Mouse (Mus musculus): ENCODE measurements around the gene Foxn3.
A peak's percentile ranks its signal among the peaks of the same experiment; 100 is the strongest.

Foxn3 gene

GRCm38 (mm10) chr12:99467884-99468311, 95.5 kb downstream of the Foxn3 start:
- DNase-seq (ENCODE audit: inconsistent age in 2 of 2, low spot score in 1 of 2) = no peak

GRCm38 (mm10) chr12:99467256-99467883, 96.0 kb downstream of the Foxn3 start:
- DNase-seq (ENCODE audit: inconsistent age in 2 of 2, low spot score in 1 of 2) = no peak

- no peak for DNase-seq (ENCODE audit: inconsistent age in 2 of 2, low spot score in 1 of 2)
Measured at GRCm38 (mm10) chr12:99466426-99466825, 97.0 kb downstream of the Foxn3 start.

GRCm38 (mm10) chr12:99464291-99464690, 99.1 kb downstream of the Foxn3 start:
- DNase-seq (ENCODE audit: inconsistent age in 2 of 2, low spot score in 1 of 2) = no peak

- DNase-seq (ENCODE audit: inconsistent age in 2 of 2, low spot score in 1 of 2) = no peak
Measured at GRCm38 (mm10) chr12:99462846-99463245, 100.5 kb downstream of the Foxn3 start.

- no peak for DNase-seq (ENCODE audit: inconsistent age in 2 of 2, low spot score in 1 of 2)
Measured at GRCm38 (mm10) chr12:99462302-99462701, 101.1 kb downstream of the Foxn3 start.

- DNase-seq (ENCODE audit: inconsistent age in 2 of 2, low spot score in 1 of 2) = no peak
Measured at GRCm38 (mm10) chr12:99457521-99458205, 105.7 kb downstream of the Foxn3 start.

GRCm38 (mm10) chr12:99455580-99455979, 107.8 kb downstream of the Foxn3 start:
- no peak for DNase-seq (ENCODE audit: inconsistent age in 2 of 2, low spot score in 1 of 2)

GRCm38 (mm10) chr12:99454394-99454793, 109.0 kb downstream of the Foxn3 start:
- DNase-seq (ENCODE audit: inconsistent age in 2 of 2, low spot score in 1 of 2) = no peak

GRCm38 (mm10) chr12:99453797-99454196, 109.6 kb downstream of the Foxn3 start:
- no peak for DNase-seq (ENCODE audit: inconsistent age in 2 of 2, low spot score in 1 of 2)

- DNase-seq (ENCODE audit: inconsistent age in 2 of 2, low spot score in 1 of 2) = no peak
Measured at GRCm38 (mm10) chr12:99450076-99450475, 113.3 kb downstream of the Foxn3 start.

- DNase-seq (ENCODE audit: inconsistent age in 2 of 2, low spot score in 1 of 2) = no peak
Measured at GRCm38 (mm10) chr12:99447791-99448190, 115.6 kb downstream of the Foxn3 start.

- peak in 1 of 2 experiments; percentile 34 for DNase-seq (ENCODE audit: inconsistent age in 2 of 2, low spot score in 1 of 2)
Measured at GRCm38 (mm10) chr12:99445018-99445674, 118.2 kb downstream of the Foxn3 start.

GRCm38 (mm10) chr12:99442819-99443218, 120.6 kb downstream of the Foxn3 start:
- DNase-seq (ENCODE audit: inconsistent age in 2 of 2, low spot score in 1 of 2) = no peak

- DNase-seq (ENCODE audit: inconsistent age in 2 of 2, low spot score in 1 of 2) = no peak
Measured at GRCm38 (mm10) chr12:99440953-99441352, 122.4 kb downstream of the Foxn3 start.

- no peak for DNase-seq (ENCODE audit: inconsistent age in 2 of 2, low spot score in 1 of 2)
Measured at GRCm38 (mm10) chr12:99440022-99440421, 123.4 kb downstream of the Foxn3 start.

- DNase-seq (ENCODE audit: inconsistent age in 2 of 2, low spot score in 1 of 2) = no peak
Measured at GRCm38 (mm10) chr12:99435189-99435588, 128.2 kb downstream of the Foxn3 start.

GRCm38 (mm10) chr12:99433402-99433801, 130.0 kb downstream of the Foxn3 start:
- DNase-seq (ENCODE audit: inconsistent age in 2 of 2, low spot score in 1 of 2) = peak; percentile 52 to 74

- no peak for DNase-seq (ENCODE audit: inconsistent age in 2 of 2, low spot score in 1 of 2)
Measured at GRCm38 (mm10) chr12:99431541-99431940, 131.8 kb downstream of the Foxn3 start.

GRCm38 (mm10) chr12:99430992-99431391, 132.4 kb downstream of the Foxn3 start:
- DNase-seq (ENCODE audit: inconsistent age in 2 of 2, low spot score in 1 of 2) = no peak

GRCm38 (mm10) chr12:99429101-99429500, 134.3 kb downstream of the Foxn3 start:
- no peak for DNase-seq (ENCODE audit: inconsistent age in 2 of 2, low spot score in 1 of 2)

Data from adrenal gland, adult (tissue).